Mouse (Mus musculus) urinary bladder, postnatal 4 days (tissue): ENCODE results near the gene Fam240a.

Experiments used
- DNase-seq, 2 experiments: peaks; one replicate each; pipeline ENCODE4 v3.0.0; 2021 to 2022; ENCODE audit warnings: low spot score in 2 of 2

Gene Fam240a

DNA sequence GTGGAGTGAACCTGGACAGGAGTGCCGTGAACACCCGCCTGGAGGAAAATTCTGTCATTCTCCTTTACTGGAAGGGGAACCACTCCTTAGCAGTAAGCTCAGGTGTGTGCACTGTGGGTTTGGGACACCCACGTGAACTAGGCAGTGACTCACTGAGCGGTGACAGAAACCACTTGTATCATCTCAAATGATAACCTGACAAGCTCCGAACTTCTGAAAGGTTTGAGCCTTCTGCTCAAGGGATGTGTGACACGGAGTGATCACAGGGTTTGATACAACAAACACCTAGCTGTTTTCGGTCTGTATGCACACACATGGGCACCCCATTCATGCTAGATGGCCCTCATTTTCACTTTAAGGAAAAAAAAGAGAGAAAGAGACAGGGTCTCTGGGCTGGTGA is at the start of gene Fam240a:
Gene Fam240a, minus strand, starts transcription at position 76 of the 400 bp plus-strand sequence.
- no peak for DNase-seq

DNA sequence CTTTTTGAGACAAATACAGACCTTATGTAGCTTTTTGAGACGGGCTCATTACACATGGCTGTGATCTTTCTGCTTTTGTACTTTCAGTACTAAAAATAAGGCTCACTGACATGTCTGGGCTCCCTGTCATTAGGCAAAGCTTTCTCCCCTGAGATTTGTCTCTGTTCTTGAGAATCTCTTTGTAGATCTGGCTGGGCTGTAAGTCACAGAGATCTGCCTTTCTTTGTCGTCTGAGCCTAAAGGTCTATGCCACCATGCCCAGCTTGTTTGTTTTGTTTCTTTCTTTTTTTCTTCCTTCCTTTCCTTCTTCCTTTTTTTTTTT is 49.2 kb upstream of the Fam240a start:
- no peak for DNase-seq

DNA sequence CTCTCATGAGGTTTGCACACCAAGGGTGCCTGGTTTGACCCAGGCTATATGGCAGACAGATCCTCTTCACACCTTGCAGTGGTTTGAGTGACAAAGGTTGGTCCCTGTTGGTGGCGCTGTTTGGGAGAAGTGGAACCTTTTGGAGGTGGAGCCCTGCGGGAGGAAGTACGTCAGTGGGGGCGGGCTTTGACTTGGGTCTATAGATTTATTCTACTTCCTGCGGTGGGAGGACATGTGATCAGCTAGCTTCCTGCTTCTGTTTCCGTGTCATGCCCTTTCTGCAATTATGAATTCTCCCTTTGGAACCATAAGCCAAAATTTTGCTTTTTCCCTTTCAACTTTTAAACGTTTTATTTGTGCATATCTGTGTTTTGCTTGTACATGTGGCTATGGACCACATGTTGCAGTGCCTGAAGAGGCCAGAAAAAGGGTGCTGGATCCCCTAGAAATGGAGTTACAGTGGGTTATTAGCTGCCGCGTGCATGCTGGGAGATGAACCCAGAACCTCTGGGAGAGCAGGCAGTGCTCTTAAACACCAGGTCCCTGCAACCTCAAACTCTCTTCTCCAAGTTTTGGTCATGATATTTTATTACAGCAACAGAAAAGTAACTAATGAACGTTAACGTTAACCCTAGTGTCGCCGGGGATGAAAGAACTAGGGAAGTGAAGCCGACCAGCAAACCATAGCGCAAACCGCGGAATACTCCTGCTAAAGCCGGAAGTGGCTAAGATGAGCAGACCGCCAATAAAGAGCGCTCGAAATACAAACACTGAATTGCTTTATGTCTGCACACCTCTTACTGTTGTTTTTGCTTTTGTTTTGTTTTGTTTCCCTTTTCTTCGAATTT is 48.6 kb upstream of the Fam240a start:
- DNase-seq, result no peak

DNA sequence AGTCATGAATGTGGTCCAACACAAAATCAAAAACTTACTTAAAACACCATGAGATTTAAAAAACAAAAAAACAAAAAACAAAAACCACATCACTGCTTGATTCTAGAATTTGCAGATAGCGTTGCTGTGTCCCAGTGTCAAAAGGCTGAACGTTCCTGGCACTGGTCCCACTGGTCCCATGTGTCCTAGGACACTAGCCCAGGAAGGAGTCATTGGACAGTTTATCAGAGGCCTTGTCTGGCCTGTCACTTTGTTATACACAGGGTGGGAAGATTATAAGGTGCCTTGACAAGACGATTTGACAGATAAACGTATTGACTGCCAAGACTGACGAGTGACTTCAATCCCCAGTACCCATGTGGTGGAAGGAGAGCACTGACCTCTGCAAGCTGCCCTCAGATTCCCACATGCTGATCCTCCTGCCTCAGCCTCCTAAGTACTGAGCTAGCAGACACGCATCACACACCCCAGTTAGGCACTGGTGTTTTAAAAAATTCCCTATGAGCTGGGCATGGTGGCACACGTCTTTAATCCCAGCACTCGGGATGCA is 47.0 kb upstream of the Fam240a start:
- no peak for DNase-seq

DNA sequence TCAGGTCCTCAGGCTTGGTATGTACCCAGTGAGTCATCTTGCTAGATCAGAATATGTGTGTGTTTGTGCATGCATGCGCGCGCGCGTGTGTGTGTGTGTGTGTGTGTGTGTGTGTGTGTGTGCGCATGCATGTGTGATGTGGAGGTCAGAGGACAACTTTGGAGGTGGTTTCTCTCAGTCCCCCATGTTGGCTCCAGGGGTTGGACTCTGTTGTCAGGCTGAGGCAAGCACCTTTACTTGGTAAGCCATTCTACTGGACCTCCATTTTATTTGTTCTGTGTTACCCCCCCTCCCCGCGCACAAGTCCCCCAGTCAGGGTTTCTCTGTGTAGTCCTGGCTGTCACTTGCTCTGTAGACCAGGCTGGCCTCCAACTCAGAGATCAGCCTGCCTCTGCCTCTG is 44.7 kb upstream of the Fam240a start:
- no peak for DNase-seq

DNA sequence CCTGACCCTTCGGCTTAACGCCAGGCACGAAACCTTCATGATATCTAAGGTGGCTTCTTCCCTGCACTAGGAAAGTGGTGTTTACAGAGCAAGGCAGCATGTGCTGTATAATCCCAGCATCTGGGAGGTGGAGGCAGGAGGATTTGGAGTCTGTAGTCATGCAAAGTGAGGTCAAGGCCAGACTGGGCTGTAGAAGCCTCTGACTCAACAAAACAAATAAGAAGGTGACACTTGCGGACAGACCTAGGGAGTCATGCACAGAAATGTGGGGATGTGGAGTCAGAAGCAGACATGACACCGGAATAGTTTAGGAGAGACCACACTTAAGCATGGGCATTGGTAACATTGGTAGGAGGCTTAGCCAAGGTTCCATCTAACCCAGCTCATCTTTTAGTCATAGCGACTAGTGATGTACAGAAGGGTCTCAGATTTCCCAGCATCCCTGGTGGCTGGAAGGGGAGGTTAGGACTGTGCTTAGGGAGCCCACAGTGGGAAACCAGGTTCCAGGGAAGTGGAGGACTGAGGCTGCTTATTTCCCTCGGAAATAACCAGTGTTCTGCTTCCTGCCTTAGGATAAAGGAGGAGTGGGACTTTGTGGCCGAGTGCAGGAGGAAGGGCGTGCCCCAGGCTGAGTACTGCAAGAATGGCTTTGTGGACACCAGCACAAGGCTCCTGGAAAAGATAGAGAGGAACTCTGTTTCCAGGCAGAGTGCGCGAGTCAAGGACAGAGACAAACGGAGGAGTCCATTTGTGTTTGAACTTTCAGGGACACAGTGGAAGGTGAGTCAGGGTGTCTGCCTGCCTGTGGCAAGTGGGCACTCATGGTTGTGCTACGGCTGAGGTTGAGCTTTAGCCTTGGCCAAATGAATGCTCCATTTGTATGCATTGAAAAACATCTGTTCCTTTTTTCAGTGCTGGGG is 43.8 kb upstream of the Fam240a start:
- DNase-seq, result no peak

DNA sequence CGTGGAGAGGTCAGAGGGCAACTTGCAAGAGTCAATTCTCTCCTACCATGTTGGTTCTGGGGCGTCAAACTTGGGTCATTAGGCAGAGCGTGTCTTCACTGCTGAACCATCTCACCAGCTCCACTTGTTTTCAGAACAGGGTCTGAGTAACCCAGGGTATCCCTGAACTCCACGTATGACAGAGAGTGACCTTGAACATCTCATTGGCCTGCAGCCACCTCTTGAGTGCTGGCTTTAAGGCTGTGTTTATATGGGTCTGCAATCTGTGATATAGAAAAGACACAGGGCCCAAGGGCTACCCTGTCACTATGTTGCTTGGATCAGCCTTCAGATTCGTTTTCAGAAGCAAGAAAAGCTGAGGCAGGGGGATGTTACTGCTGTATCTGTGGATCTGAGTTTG is 43.0 kb upstream of the Fam240a start:
- DNase-seq, result no peak

DNA sequence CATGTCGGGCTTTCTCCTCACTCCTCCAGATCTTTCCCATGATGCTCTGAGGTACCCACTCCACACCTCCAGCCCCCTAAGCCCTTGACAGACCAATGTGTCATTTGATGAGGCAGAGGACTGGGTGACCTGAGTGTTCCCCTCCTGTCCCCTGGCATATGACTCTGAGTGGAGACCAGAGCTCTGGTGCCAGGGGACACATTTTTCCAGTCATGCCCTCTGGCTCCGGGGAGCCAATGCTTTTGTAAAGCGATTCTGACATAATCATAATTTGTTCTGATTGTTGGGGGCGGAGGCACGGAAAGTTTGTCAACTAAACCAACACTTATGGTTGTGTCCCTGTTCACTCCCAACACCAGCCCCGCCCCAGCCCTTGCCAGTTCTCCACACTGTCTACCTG is 39.3 kb upstream of the Fam240a start:
- DNase-seq, result no peak

DNA sequence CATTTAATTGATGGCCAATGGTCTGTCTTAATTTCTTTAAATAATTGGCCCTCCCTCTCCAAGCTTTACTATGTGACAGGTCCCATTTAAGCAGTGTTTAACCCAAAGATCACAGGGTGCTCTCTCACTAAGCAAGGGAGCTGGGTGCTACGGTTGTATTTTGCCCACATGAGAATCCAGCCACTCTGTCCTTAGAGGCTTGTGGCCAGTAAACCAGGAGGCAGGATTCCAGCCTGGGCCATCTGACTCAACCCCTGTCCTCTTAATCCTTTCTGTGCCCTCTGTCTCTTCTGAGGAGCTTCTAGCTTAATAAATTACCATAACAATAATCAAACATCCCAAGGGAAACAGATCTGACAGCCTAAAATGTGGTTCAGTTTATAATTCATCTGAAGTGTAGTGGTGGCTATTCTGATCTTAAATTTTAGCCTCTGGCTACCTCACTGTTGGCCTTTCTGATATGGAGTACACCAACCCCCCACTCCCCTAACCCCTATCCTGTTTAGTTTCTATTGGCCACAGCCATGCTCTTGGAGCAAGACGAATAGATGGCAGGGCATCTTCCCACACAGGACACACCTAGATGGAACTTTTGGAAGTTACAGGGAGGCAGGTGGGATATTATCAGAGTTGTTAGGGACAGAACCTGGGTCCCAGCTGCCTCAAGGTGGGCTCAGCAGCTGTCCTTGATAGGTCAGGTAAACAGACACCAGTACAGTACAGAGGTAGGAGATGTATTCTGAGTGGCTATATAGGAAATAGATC is 38.2 kb upstream of the Fam240a start:
- no peak for DNase-seq

DNA sequence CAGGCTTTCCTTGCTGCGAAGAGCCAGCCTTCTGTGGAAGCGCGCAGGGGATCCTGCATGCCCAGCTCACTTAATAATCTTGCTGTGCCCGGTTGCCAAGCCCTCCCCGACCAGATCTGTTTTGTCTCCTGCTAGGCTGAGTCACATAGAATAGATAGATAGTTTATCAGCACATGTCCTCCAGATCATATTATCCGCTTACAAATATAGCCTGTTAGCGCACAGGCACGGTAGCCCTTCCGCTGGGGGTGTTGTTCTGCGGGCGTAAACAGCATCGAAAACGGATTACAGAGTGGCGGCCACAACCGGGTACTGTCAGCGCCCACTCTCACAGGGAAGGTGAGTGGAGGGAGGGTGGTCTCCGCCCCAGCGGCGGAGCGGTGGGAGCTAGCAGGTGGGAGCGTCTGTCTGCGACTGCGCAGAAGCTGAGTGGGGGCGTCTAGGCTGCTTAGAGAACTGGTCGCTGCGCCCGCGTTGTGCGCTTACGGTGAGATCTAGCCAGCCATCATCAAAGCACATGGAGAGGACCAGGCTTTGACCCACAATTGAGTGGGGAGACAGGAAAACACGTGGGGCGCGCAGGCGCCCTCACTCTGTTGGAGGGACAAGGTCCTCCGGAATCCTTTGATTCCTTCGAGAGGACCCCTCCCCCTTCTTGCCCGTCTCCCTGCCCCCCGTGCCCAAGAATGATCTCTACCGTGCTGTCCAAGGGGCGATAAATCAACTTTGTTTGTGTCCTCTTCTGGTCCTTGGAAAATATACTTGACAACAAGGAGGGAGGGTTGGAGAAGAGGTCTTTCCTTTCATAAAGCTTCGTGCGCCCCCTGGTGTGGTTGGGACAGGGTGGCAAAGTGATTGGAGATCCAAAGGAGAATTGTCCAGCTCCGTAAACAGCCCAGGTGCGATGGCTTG is 37.1 kb upstream of the Fam240a start:
- DNase-seq, result peak; percentile 30 to 76

DNA sequence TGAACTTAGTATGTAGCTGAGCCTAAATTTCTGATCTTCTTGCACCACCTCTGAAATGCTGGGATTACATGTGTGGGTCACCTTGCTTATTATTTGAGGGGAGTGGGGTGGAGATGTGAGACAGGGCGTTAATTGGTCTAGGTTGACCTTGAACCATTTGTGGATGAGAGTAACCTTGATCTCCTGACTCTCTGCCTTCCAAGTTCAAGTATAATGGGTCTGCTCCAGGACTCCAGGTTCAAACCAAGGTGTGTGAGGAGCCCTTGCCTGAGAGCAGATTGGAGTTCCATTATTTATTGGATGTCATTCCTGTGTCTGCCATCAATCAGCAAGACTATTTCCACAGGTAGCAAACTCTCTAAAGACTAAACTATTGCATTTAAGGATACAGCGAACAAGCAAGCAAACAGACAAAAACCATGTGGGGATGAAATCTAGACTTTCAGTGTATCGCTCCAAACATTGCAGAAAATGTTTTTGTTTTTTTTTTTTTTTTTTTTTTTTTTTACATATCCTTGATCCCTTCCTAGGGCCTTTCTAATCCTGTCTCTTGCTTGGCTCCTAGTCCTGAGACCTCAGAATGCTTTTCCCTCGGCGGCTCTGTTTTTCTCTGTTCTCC is 36.4 kb upstream of the Fam240a start:
- DNase-seq, result no peak

DNA sequence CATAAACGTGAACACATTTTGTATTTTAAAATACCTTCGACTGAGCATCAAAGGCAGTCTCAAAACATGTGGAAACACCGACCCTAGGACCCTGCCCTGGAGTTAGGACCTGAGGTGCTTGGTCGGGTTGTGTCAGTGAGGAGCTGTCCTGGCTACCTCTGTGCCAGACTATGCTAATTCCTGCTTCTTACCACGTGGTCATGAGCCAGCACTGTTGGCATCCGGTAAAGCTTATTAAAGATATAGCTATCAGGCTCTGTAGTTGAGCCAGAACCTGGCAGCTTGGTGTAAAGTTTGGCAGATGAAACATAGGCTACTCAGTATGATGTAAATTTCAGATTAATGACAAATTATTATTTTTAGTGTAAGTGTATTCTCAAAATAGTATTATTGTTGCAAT is 35.7 kb upstream of the Fam240a start:
- DNase-seq, result no peak

DNA sequence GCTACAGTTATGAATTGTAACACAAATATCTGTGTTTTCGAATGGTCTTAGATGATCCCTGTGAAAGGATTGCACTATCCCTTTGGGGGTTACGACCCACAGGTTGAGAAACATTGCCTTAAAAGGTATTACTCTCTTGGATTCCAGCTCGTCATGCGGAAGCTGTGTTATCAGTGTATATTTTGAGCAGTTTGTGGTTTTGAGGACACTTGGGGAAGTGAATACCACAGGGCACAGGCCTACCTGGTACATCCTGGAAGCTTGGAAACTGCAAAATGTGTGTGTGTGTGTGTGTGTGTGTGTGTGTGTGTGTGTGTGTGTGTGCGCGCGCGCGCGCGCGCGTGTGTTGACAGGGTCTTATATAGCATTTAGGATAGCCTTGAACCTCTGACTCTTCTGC is 35.2 kb upstream of the Fam240a start:
- DNase-seq, result no peak

DNA sequence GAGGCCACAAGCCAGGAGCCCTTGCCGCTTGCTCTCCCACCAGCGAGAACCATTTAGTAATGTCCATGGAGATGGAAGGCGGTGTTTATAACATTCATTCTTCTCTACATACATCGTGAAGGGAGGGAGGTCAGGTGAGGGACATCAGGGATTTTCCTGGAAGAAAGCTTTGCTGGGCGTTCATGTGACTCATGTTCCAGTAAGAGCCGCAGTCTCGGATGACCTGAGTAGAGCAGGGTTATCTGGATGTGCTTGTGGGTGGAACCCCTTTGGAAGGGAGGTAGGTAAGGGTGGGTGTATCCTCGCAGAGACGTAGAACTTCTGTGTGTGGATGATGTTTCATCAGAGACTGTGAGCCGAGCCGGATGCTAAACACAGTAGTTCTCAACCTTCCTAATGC is 34.7 kb upstream of the Fam240a start, which contains the start of gene Lrrc2:
Gene Lrrc2, plus strand, starts transcription at position 149 of the 400 bp plus-strand sequence.
- no peak for DNase-seq

DNA sequence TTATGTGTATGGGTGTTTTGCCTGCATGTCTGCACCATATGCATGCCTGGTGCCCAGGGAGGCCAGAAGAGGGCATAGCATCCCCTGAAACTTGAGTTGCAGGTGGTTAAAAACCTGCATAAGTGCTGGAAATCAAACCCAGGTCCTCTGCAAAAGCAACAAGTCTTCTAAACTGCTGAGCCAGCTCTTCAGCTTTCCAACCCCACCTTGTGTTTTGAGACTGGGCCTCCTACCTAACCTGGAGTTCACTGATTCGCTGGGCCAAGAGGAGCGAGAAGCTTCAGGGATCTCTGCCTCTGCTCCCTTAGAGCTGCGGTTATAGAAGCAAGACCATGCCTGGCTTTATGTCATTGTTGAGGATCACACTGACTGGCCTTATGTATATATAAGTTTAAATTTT is 33.4 kb upstream of the Fam240a start:
- DNase-seq, result no peak

DNA sequence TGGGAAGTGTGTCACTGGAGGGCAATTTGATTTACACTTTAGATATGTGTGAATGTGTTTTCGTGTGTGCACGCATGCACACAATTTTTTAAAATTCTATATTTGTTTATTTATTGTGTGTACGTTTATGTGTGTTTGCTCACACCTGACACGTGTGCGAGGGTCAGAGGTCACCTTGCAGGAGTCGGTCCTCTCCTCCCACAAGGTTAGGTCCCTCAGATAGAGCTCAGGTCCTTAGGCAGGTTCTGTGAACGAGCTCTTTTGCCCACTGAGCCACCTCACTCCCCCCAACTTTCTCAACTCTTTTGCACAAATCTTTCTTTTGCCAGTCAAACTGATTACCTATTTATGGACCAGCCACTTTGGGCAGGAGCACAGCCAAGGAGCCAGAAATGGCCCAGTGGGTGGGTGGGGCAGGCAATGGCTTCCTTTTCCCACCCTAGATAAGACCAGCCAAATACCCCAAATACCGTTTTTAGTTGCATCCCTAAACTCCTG is 32.2 kb upstream of the Fam240a start:
- DNase-seq, result no peak

DNA sequence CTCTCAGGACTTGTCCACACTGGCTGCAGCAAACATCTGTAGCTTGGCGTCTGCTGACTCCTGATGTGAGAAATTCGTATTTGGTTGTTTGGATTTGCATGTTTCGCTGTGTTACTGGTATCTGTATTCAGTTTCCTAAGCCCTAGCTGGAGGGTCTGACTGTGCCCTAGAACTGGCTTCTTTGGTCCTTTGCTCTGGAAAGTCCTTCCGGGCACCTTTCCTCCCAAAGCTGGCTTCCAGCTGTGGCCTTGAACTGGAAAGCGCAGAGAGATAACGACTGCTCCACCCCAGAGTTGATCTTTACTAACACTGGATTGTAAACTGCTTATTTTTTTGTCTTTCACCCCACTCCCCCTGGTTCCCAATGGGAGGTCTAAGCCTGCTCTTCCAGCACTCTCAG is 31.2 kb upstream of the Fam240a start:
- DNase-seq, result no peak

DNA sequence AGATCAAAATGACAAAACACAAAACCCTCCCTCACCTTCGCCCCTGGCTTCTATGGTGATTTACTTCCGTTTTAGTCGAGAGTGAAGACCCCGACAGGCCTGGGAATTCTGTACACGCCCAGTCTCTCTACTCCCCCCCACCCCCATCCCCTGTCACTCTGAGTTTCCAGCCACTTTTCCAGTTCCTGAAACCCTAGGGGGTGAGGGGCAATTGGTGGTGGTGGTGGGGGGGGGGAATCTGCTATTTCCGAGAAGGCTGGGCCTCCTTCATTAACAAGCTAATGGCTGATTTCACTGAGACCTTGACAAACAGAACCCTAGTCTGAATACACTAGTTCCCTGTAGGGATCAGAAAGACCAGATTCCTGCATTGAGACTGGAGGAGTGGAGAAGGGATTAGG is 30.6 kb upstream of the Fam240a start:
- DNase-seq, result no peak

DNA sequence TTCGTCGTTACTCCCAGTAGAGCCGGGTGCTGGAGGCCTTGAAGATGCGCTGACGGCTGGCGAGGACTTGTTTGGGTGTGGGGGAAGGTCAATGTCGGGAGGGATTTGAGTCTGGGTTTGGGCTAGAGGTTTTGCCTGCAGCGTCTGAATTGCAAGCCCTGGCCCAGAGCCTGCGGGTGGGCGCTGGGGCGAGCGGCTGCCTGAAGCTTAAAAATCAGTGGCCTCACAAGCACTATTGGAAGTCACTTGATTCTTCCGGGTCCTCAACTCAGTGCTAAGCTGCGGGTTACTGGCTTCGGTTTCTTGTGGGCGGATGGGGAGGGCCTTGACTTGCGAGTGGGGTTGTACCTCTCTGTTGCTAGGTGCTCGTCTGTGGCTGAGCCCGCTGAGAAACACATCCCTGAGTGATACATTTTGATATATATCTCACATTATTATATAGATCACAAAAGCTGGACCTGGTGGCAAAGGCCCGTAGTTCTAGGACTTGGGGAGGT is 29.9 kb upstream of the Fam240a start:
- no peak for DNase-seq

DNA sequence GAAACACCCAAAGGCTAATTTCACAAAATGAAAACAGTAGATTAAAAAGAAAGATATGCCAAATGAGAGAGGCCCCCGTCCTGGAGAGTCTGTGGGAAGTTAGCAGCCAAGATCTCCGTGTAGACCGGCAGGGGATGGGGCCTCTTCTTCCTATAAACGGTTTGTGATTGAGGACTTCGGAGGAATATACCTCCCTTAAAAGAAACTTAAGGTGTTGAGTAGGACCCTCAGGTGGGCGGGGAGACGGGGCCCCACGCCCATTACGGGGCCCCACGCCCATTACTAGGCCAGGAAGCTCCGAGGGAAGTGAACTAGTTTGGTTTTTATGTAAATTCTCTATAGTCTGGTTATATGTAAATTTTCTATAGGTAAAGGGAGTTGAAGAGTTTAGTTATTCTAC is 29.3 kb upstream of the Fam240a start, which contains the start of gene Tdgf1:
Gene Tdgf1, minus strand, starts transcription at position 233 of the 400 bp plus-strand sequence.
- DNase-seq, result no peak
